Mouse (Mus musculus): ENCODE results near the gene Cd300lg.

DNA sequence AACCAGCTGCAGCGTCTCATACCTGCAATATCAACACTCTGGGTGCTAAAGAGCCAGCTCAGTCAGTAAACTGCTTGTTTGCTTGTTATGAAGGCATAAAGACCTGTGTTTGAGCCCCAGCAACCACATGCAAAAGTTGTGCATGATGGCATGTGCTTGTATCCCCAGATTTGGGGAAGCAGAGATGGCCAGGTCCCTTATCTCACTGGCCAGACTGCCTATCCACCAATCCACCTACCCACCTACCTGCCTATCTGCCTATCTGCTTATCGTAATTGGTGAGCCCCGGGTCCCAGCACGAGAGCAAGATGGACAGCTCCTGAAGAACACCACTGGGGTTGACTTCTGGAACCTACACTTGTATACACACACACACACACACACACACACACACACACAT is 12.0 kb upstream of the Cd300lg start:
- no peak for TF ChIP-seq POLR2A (IDR thresholded peaks at IDR 0.05; ENCODE audit: control insufficient read depth, low read depth, low read length)
- no peak for TF ChIP-seq CTCF (IDR thresholded peaks at IDR 0.05; ENCODE audit: control insufficient read depth, insufficient read depth, insufficient replicate concordance, low read depth, low read length)

Measured in testis, adult 2 months (tissue).